Mouse (Mus musculus): ENCODE results near the gene Coro6. TPM values are rescaled to one million over a fixed set of nuclear protein-coding genes. Genes with fewer than 3 reads are reported as not detected.

Coro6 gene
- polyA plus RNA-seq, 1 experiment = 0.42 TPM

Other genes with a start within 250 kb of the Coro6 start
- gene Ssh2, start 246.1 kb upstream of the Coro6 start, polyA plus RNA-seq (2012; rRNA removed) = 5.8 and 8.8 TPM in 2 replicates
- gene Ankrd13b, start 27.3 kb downstream of the Coro6 start, polyA plus RNA-seq (2012; rRNA removed) = 15.1 and 17.8 TPM in 2 replicates
- 56.9 and 73.4 TPM in 2 replicates for gene Git1, start 31.2 kb downstream of the Coro6 start, polyA plus RNA-seq (2012; rRNA removed)
- gene Abhd15, start 52.7 kb downstream of the Coro6 start, polyA plus RNA-seq (2012; rRNA removed) = 1.0 and 1.8 TPM in 2 replicates
- 22.6 and 24.3 TPM in 2 replicates for gene Trp53i13, start 53.6 kb downstream of the Coro6 start, polyA plus RNA-seq (2012; rRNA removed)
- 0.05 TPM in 1 of 2 replicates, not detected in the other for gene Gm10392, start 56.8 kb downstream of the Coro6 start, polyA plus RNA-seq (2012; rRNA removed)
- gene Taok1, start 145.4 kb downstream of the Coro6 start, polyA plus RNA-seq (2012; rRNA removed) = 2.9 and 4.4 TPM in 2 replicates
- gene Nufip2, start 223.7 kb downstream of the Coro6 start, polyA plus RNA-seq (2012; rRNA removed) = 5.4 and 12.3 TPM in 2 replicates

Data from large intestine, adult 2 months (tissue).